Mouse (Mus musculus): ENCODE data around the gene 1700030J22Rik. TPM values are rescaled to one million over a fixed set of nuclear protein-coding genes. Genes with fewer than 3 reads are reported as not detected.

1700030J22Rik gene
- total and polyA plus RNA-seq, 3 experiments = 0.21 to 0.46 (median 0.35) TPM

DNA sequence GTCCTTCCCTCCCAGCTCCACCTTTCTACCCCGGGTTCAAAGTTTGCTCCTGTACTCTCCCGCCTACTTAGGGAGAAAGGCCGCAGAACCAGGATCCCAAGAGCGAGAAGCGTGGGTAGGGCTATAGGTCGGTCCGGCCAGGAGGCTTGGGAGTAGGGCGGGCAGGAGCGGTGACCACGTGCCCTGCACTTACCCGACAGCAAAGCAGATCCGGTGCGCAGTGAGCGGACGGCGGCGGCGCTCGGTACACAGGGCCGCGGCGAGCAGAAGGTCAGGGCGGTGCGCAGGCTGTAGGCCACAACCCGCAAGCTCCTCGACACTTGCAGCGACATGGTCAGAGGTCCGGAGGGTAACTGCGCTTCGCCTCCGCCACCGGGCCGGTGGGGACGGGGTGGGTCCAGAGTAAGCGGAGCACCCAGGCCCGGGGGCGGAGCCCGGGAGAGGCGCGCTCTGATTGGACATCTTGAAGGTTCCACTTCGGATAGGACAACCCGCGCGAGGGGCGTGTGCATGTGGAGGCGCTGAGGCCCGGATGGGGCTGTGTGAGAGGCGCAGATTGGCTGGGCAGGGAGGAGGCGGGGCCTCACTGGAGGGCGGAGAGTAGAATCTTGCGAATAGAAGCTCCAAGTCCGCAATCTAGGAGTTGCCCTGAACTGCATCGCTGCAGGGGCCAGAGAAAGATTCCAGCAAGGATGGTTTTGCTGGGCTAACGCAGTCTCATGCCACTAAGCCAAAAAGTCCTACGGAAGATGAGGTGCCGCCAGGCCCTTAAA, 14.5 kb upstream of the 1700030J22Rik start, which contains the start of gene Gcsh:
TSS of gene Gcsh (minus strand) at position 443 of the 773 bp plus-strand sequence.
- peak; percentile 98 for DNase-seq (ENCODE audit: extremely low read depth)
- peak within 1 kb of the TSS; percentile 85 for H3K4me2 ChIP-seq (ENCODE audit: insufficient read depth, low read depth, poor library complexity, severe bottlenecking)
- peaks cover 3% of the 10 kb centered on the region; the same call in 1 of the 2 replicates for H3K79me2 ChIP-seq (replicated peaks; ENCODE audit: control insufficient read depth, extremely low read depth, insufficient read depth, poor library complexity, severe bottlenecking)
- TF ChIP-seq JUN (IDR thresholded peaks at IDR 0.05; ENCODE audit: insufficient read depth, low read depth, low read length) = no peak
- TF ChIP-seq USF2 (conservative IDR thresholded peaks at IDR 0.05; ENCODE audit: low read depth, low read length) = no peak; the same call in 1 of the 2 replicates
- no peak for TF ChIP-seq CHD1 (IDR thresholded peaks at IDR 0.05; ENCODE audit: low read depth, low read length)
- peak; percentile 83 for TF ChIP-seq NELFE (IDR thresholded peaks at IDR 0.05; ENCODE audit: low read depth, low read length)
- TF ChIP-seq ETS1 (conservative IDR thresholded peaks at IDR 0.05; ENCODE audit: low read depth, low read length) = no peak
- TF ChIP-seq HCFC1 (IDR thresholded peaks at IDR 0.05; ENCODE audit: low read depth, low read length) = no peak; the same call in 1 of the 2 replicates
- peak; percentile 46; the same call in 1 of the 2 replicates for TF ChIP-seq BHLHE40 (IDR thresholded peaks at IDR 0.05; ENCODE audit: low read depth, low read length)
- TF ChIP-seq MAFK (IDR thresholded peaks at IDR 0.05; ENCODE audit: insufficient replicate concordance, low read length) = no peak
- peak; percentile 53; the same call in 1 of the 2 replicates for TF ChIP-seq NRF1 (IDR thresholded peaks at IDR 0.05; ENCODE audit: low read depth, low read length)
- no peak for TF ChIP-seq IRF4 (IDR thresholded peaks at IDR 0.05; ENCODE audit: low read depth, low read length)
- TF ChIP-seq SMC3 (IDR thresholded peaks at IDR 0.05; ENCODE audit: low read depth, low read length) = no peak
- TF ChIP-seq RCOR1 (conservative IDR thresholded peaks at IDR 0.05; ENCODE audit: low read depth, low read length) = no peak
- TF ChIP-seq MAZ (IDR thresholded peaks at IDR 0.05; ENCODE audit: low read depth, low read length) = 0 out of 2 replicates have a peak, but pooled peaks have one; percentile 34
- no peak for TF ChIP-seq EP300 (IDR thresholded peaks at IDR 0.05; ENCODE audit: low read length)
- TF ChIP-seq MYC (IDR thresholded peaks at IDR 0.05; ENCODE audit: low read depth, low read length) = peak; percentile 80
- TF ChIP-seq RAD21 (IDR thresholded peaks at IDR 0.05; ENCODE audit: low read depth, low read length) = no peak
- no peak for TF ChIP-seq ZKSCAN1 (IDR thresholded peaks at IDR 0.05; ENCODE audit: borderline replicate concordance, low read depth, low read length)
- TF ChIP-seq GABPA (IDR thresholded peaks at IDR 0.05; ENCODE audit: insufficient replicate concordance, low read depth, low read length) = no peak
- peak; percentile 67 for TF ChIP-seq SIN3A (IDR thresholded peaks at IDR 0.05; ENCODE audit: low read length)
- TF ChIP-seq CTCF (conservative IDR thresholded peaks at IDR 0.05 in 1 of 2, IDR thresholded peaks at IDR 0.05 in 1 of 2; ENCODE audit: low read depth in 2 of 2, low read length in 2 of 2) = no peak
- TF ChIP-seq ELF1 (IDR thresholded peaks at IDR 0.05; ENCODE audit: low read depth, low read length) = 0 out of 2 replicates have a peak, but pooled peaks have one; percentile 35
- no peak for TF ChIP-seq ZNF384 (IDR thresholded peaks at IDR 0.05; ENCODE audit: low read depth, low read length)
- TF ChIP-seq MXI1 (IDR thresholded peaks at IDR 0.05; ENCODE audit: low read depth, low read length) = peak; percentile 98
- TF ChIP-seq KAT2A (IDR thresholded peaks at IDR 0.05; ENCODE audit: insufficient replicate concordance, low read length) = no peak
- TF ChIP-seq E2F4 (IDR thresholded peaks at IDR 0.05; ENCODE audit: insufficient replicate concordance, low read depth, low read length) = no peak
- TF ChIP-seq TCF12 (IDR thresholded peaks at IDR 0.05; ENCODE audit: low read depth, low read length) = peak; percentile 63; the same call in 1 of the 2 replicates
- peak; percentile 72; the same call in 1 of the 2 replicates for TF ChIP-seq UBTF (IDR thresholded peaks at IDR 0.05; ENCODE audit: low read depth, low read length)
- 0 out of 2 replicates have a peak, but pooled peaks have one; percentile 46 for TF ChIP-seq TBP (conservative IDR thresholded peaks at IDR 0.05; ENCODE audit: low read depth, low read length)
- TF ChIP-seq MAX (IDR thresholded peaks at IDR 0.05; ENCODE audit: low read length) = peak; percentile 95
- no peak for TF ChIP-seq ZC3H11A (IDR thresholded peaks at IDR 0.05; ENCODE audit: low read depth, low read length)
- peak; percentile 90 for TF ChIP-seq POLR2A (IDR thresholded peaks at IDR 0.05; ENCODE audit: low read depth, low read length)
- TF ChIP-seq PAX5 (IDR thresholded peaks at IDR 0.05; ENCODE audit: low read length) = no peak
- no peak for TF ChIP-seq MEF2A (IDR thresholded peaks at IDR 0.05; ENCODE audit: borderline replicate concordance, low read depth, low read length)
- TF ChIP-seq CHD2 (IDR thresholded peaks at IDR 0.05; ENCODE audit: low read length) = no peak
- TF ChIP-seq ZMIZ1 (IDR thresholded peaks at IDR 0.05; ENCODE audit: low read depth, low read length) = peak; percentile 65; the same call in 1 of the 2 replicates
- TF ChIP-seq USF1 (IDR thresholded peaks at IDR 0.05; ENCODE audit: low read depth, low read length) = peak; percentile 75
- TF ChIP-seq JUND (conservative IDR thresholded peaks at IDR 0.05; ENCODE audit: low read depth, low read length) = no peak
- TF ChIP-seq POLR2AphosphoS2 (IDR thresholded peaks at IDR 0.05; ENCODE audit: low read depth, low read length) = 0 out of 2 replicates have a peak, but pooled peaks have one; percentile 39
- peak within 1 kb of the TSS; percentile 69 to 94 (median 78) for H3K4me3 ChIP-seq (replicated peaks in 1 of 3; ENCODE audit: low read depth in 2 of 3, low read length in 2 of 3, poor library complexity in 1 of 3)
- peaks cover under 1 to 25% of the 10 kb centered on the region in 2 experiments for H3K36me3 ChIP-seq (replicated peaks in 1 of 2; ENCODE audit: control insufficient read depth in 1 of 2, insufficient read depth in 1 of 2, low read length in 1 of 2)
- peaks cover 11% of the 10 kb centered on the region for H3K27me3 ChIP-seq (replicated peaks)
- no peaks in the 10 kb centered on the region for H3K9me3 ChIP-seq (replicated peaks; ENCODE audit: low read length)
- H3K4me1 ChIP-seq (ENCODE audit: control insufficient read depth in 1 of 2, insufficient read depth in 2 of 2) = peaks cover 0 to 17% of the 10 kb centered on the region in 2 experiments; a peak in 2 of 4 replicates
- H3K27ac ChIP-seq (ENCODE audit: insufficient read depth, low read depth) = peak within 1 kb of the TSS; percentile 13; the same call in 1 of the 2 replicates
- dilution Hi-C loops (cut with MboI; ENCODE audit: extremely low pct_ligation_motif_present, extremely low pct_unique_long_range_greater_than_20kb, low sequenced_read_pairs) = no loop called here
- in situ Hi-C loops (cut with MboI; ENCODE audit: low pct_ligation_motif_present, low pct_unique_long_range_greater_than_20kb, low sequenced_read_pairs) = loop anchor here (5.0 to 10.0 kb wide), 2 partner anchors 71 to 482 kb away; partner anchors contain the start of genes Cenpn and Cmc2
- peak within 1 kb of the TSS; percentile 47 for H3K9ac ChIP-seq (ENCODE audit: insufficient read depth, low read depth)
